Mouse (Mus musculus) heart, adult 2 months (tissue): ENCODE measurements around the gene Gm20503.

ENCODE experiments used
- CTCF ChIP-seq: fragments of 200-600 bp; IDR thresholded peaks from 2 replicates; pipeline ENCODE4 v1.8.1; 2022; ENCODE audit warnings: antibody characterized with exemption, mild to moderate bottlenecking, moderate library complexity
- POLR2A ChIP-seq: fragments of 200-500 bp; IDR thresholded peaks from 2 replicates; pipeline ENCODE4 v1.6.1; 2011; ENCODE audit warnings: mild to moderate bottlenecking, low read depth, low read length, control low read depth; ENCODE audit not compliant: insufficient read depth

DNA sequence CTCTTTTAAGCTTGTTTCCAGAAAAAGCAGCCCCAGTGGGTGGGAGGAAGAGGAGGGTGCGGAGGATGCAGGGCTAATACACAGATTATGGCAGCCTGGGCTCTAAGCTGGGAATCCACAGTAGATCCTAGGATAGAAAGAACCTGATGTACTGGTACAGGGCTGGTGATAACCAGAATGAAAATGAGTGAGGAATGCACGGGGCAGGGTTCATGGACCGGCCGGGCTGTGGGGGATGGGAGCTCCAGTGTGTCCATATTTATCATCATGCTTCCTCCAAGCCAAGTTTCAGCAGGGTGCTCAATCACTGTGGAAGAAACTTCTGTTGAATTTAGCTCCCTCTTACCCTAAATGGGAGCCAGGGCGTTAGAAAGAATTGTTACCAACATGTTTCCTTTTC, 5.9 kb upstream of the Gm20503 start:
- no peak for TF ChIP-seq POLR2A
- TF ChIP-seq CTCF, result no peak
